ENCODE assay signal across 20 mouse cellular contexts in the genomic region with DNA sequence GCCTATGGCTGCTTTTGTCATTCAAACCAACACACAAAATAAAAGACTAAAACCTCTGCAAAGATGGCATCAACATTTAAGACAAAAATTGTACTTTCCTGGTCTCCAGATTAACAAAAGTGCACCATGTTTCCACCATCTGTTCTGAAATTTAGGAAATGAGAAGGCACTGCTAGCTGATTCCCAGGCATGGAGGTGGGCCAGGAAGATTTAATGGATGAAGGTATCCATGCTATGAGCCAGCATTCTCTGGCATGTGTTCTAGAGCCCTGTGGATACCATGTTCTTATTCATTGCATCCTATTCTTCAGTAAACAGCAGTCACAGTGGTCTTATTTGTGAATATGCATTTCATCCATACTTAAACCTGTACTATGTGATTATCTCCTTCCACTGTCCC. TPM values are rescaled to one million over a fixed set of nuclear protein-coding genes. Genes with fewer than 3 reads are reported as not detected.
DNase-seq lines count a peak whose midpoint lies in the region.
"Had no signal": no experiment of that assay in that cellular context is flagged by ENCODE, and none has a peak within 500 bp of the region (broad histone marks: within the 10 kb centered on the region; RNA-seq: fewer than 3 reads in every experiment).

No protein-coding gene starts in this region.

- DNase-seq in layer of hippocampus, adult 18-20 months (ENCODE audit: low spot score in 2 of 2), result peak; percentile 13 to 55
- DNase-seq in layer of hippocampus, postnatal 36 days, result no peak
- peak; percentile 11 for DNase-seq in brain, adult 2 months (ENCODE audit: low read depth, low spot score)
- DNase-seq in cerebellum, adult 18-20 months, result peak; percentile 51 to 59
- peak; percentile 80 to 83 for DNase-seq in cerebellum, postnatal 14 days
- DNase-seq in urinary bladder, postnatal 25 days (ENCODE audit: low spot score), result no peak
- no peak for DNase-seq in adrenal gland, adult 8-10 months
- DNase-seq: adrenal gland, postnatal 14 days; gastrocnemius, postnatal 10 days; heart, adult 2 months; kidney, adult 18-20 months; kidney, postnatal 4 days; liver; lung, postnatal 36 days; retina, postnatal 1 day; spleen, adult 18-20 months had no signal

RNA-seq across cellular contexts. Expression of a gene that starts 6.6 kb away (rescaled TPM):
- not detected for total RNA-seq in layer of hippocampus, adult 18-20 months (2021)
- not detected for total RNA-seq in layer of hippocampus, postnatal 36 days (2021)
- total RNA-seq in adrenal gland, adult 8-10 months (2022), result under 1 TPM in 3 of 4 experiments, not detected in 1; 0.20 to 0.38 (median 0.24) TPM
- total RNA-seq: adrenal gland, postnatal 14 days; gastrocnemius, postnatal 10 days; heart, adult 2 months; heart, postnatal 25 days; left cerebral cortex, adult 2 months; megakaryocyte-erythroid progenitor cell, adult 5-6 weeks; MEL had no signal

RNA-seq across cellular contexts. Expression of a gene that starts 9.9 kb away (rescaled TPM):
- not detected for total RNA-seq in layer of hippocampus, adult 18-20 months (2021)
- total RNA-seq in layer of hippocampus, postnatal 36 days (2021), result not detected
- not detected for total RNA-seq in adrenal gland, adult 8-10 months (2022)
- total RNA-seq: gastrocnemius, postnatal 10 days; heart, adult 2 months; heart, postnatal 25 days; left cerebral cortex, adult 2 months; megakaryocyte-erythroid progenitor cell, adult 5-6 weeks; MEL had no signal

RNA-seq across cellular contexts. Expression of a gene that starts 32.2 kb away (rescaled TPM):
- not detected for total RNA-seq in layer of hippocampus, adult 18-20 months (2021)
- not detected for total RNA-seq in layer of hippocampus, postnatal 36 days (2021)
- under 1 TPM in 2 of 4 experiments, not detected in 2; 0.19 to 0.20 TPM for total RNA-seq in adrenal gland, adult 8-10 months (2022)
- total RNA-seq: heart, adult 2 months; heart, postnatal 25 days; left cerebral cortex, adult 2 months; megakaryocyte-erythroid progenitor cell, adult 5-6 weeks; MEL had no signal

RNA-seq across cellular contexts. Expression of a gene that starts 41.9 kb away (rescaled TPM):
- total RNA-seq in layer of hippocampus, adult 18-20 months (2021), result not detected
- not detected for total RNA-seq in layer of hippocampus, postnatal 36 days (2021)
- total RNA-seq in adrenal gland, adult 8-10 months (2022), result 1 to 10 TPM in 1 of 4 experiments, under 1 TPM in 3; 0.64 to 1.6 (median 0.72) TPM
- total RNA-seq: gastrocnemius, postnatal 10 days; heart, adult 2 months; heart, postnatal 25 days; left cerebral cortex, adult 2 months; megakaryocyte-erythroid progenitor cell, adult 5-6 weeks; MEL had no signal

RNA-seq across cellular contexts. Expression of a gene that starts 55.4 kb away (rescaled TPM):
- under 1 TPM in 1 of 2 experiments, not detected in 1; 0.35 TPM for total RNA-seq in layer of hippocampus, adult 18-20 months (2021)
- total RNA-seq in layer of hippocampus, postnatal 36 days (2021), result under 1 TPM; 0.13 to 0.22 TPM
- 1 to 10 TPM in 1 of 4 experiments, under 1 TPM in 3; 0.55 to 2.9 (median 0.78) TPM for total RNA-seq in adrenal gland, adult 8-10 months (2022)
- total RNA-seq: heart, adult 2 months; heart, postnatal 25 days; megakaryocyte-erythroid progenitor cell, adult 5-6 weeks; MEL had no signal

Comparison
In these comparisons a context has a peak if more than half of its experiments do, and no peak if none do; other contexts are left out.
1. DNase-seq: peak in layer of hippocampus, adult 18-20 months (2 of 2), brain, adult 2 months (single experiment), cerebellum, adult 18-20 months (2 of 2) and cerebellum, postnatal 14 days (2 of 2); none in layer of hippocampus, postnatal 36 days (0 of 2), urinary bladder, postnatal 25 days (single experiment) and adrenal gland, adult 8-10 months (single experiment).